Mouse (Mus musculus): ENCODE measurements at regions not wholly inside any gene's neighbourhood (a gene's known extent, or its start where the extent isn't known, plus 50 kb on each side); places are given as distances from the start of the nearest gene placed in this dataset.
"Not testable (repeated sequence)": the region's sequence is repeated elsewhere in the genome, so short reads cannot be mapped to it uniquely, and the experiment has no call there.

DNA sequence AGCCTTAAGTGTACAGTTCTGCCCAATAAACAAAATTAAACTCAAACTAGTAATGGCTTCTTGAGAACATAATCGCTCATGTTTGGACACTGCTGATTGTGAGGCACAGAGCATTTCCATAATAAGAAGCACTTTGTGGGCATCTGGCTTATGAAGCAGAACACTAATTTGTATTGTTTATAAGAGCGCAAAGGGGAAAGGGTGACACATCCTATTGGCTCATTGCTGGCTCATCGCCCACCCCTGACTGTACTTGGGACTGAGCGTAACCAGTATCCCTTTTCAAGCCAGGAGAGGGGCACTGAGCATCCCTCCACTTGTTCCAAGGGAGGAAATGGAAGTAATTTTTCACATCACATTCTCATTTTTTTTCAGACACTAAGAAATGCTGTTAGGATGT is 288.0 kb downstream of the Sfmbt2 start:
- Histone ChIP-seq H3K27me3 (ENCODE audit: control insufficient read depth, insufficient read depth, low read length) (no peaks in the 10 kb centered on the region), H3K9me3 (ENCODE audit: control insufficient read depth, low read length) (no peaks in the 10 kb centered on the region), H3K4me2 (ENCODE audit: low read length) (no peak overlapping the region), H3K36me3 (ENCODE audit: control insufficient read depth, insufficient read depth, low read length) (no peaks in the 10 kb centered on the region), H3K27ac (replicated peaks in 1 of 2; ENCODE audit: control insufficient read depth in 1 of 2, insufficient read depth in 1 of 2, low read depth in 2 of 2, low read length in 2 of 2) (no peak overlapping the region), H3K9ac (ENCODE audit: low read length) (no peak overlapping the region), H3K4me3 (ENCODE audit: control insufficient read depth in 1 of 2, insufficient read depth in 1 of 2, low read depth in 1 of 2, low read length in 2 of 2) (no peak overlapping the region), H3K4me1 (ENCODE audit: control insufficient read depth in 2 of 2, insufficient read depth in 2 of 2, low read length in 2 of 2) (no peaks in the 10 kb centered on the region)
- WGBS: 86% methylated on average over 4 of the region's 4 CpGs
- ATAC-seq (ENCODE audit: insufficient number of reproducible peaks, insufficient read depth, low FRiP score, low read depth): no peak

DNA sequence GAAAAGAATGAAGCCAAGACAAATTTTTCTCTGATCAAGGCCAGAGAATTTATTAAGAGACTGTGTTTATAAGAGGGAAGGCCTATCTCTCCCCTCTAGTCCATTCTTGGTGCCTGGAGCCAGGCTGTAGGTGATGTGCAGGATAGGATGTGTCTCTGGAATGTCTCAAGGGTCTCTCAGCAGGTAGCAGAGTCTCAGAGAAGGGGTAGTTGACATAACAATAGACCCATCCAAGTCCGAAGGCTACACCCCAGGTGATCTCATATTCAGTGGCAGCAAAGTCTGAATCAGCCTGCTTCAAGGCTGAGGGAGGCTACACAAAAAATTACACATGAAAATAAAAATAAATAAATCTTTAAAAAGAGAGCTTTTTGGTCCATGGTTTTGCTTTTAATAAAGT is 297.6 kb downstream of the Sfmbt2 start:
- ATAC-seq (ENCODE audit: insufficient number of reproducible peaks, insufficient read depth, low FRiP score, low read depth); H3K4me3 ChIP-seq (ENCODE audit: control insufficient read depth in 1 of 2, insufficient read depth in 1 of 2, low read depth in 1 of 2, low read length in 2 of 2); H3K9me3 ChIP-seq (ENCODE audit: control insufficient read depth, low read length); H3K36me3 ChIP-seq (ENCODE audit: control insufficient read depth, insufficient read depth, low read length); H3K27me3 ChIP-seq (ENCODE audit: control insufficient read depth, insufficient read depth, low read length); H3K9ac ChIP-seq (ENCODE audit: low read length); H3K4me1 ChIP-seq (ENCODE audit: control insufficient read depth in 2 of 2, insufficient read depth in 2 of 2, low read length in 2 of 2); H3K27ac ChIP-seq (replicated peaks in 1 of 2; ENCODE audit: control insufficient read depth in 1 of 2, insufficient read depth in 1 of 2, low read depth in 2 of 2, low read length in 2 of 2); H3K4me2 ChIP-seq (ENCODE audit: low read length): not testable (repeated sequence)
- 53% methylated on average over 1 of the region's 1 CpGs for WGBS

DNA sequence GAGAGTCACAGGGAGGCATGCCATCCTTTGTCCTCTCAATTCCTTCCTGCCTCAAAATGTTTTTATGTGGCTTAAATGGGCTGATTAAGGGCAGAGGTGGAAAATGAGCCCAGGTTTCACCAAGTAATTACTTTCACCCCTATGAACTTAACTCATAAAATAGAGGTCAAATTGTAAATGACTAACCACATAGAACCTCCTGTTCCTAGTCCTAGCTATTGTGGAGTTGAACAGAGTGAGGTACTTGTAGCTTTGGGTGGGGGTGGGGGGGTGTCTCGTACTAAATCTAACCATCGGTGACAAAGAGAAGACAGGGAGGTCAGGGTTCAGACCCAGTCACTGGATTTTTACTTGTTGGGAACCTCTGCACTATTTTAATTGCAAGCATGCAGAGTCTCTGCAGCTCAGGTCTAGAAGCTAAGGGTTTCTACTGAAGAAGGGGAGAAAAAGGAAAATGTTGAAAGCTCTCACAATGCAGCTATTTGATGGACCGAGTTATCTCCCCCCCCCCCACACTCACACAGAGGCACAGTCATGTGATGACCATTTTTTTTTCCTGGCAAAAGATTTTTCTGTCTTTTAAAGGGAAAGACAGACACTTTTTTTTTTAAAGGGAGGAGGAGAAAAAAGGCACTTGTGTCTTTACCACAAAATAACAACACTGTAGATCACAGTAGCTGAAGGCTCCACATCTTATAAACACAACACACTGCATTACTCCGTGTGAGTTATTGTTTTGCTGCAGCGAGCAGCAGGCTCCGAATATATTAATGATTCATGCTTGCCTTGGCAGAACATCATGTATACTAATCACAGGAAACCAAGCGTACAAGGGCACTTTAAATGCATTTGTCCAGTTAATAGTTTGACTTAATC is 300.4 kb downstream of the Sfmbt2 start:
- Histone ChIP-seq H3K4me2 (ENCODE audit: low read length) (no peak overlapping the region), H3K9me3 (ENCODE audit: control insufficient read depth, low read length) (no peaks in the 10 kb centered on the region), H3K4me1 (ENCODE audit: control insufficient read depth in 2 of 2, insufficient read depth in 2 of 2, low read length in 2 of 2) (peaks cover 2 to 5% of the 10 kb centered on the region in 2 experiments; a peak in 2 of 4 replicates), H3K27ac (replicated peaks in 1 of 2; ENCODE audit: control insufficient read depth in 1 of 2, insufficient read depth in 1 of 2, low read depth in 2 of 2, low read length in 2 of 2) (no peak overlapping the region), H3K27me3 (ENCODE audit: control insufficient read depth, insufficient read depth, low read length) (no peaks in the 10 kb centered on the region), H3K4me3 (ENCODE audit: control insufficient read depth in 1 of 2, insufficient read depth in 1 of 2, low read depth in 1 of 2, low read length in 2 of 2) (no peak overlapping the region), H3K9ac (ENCODE audit: low read length) (no peak overlapping the region), H3K36me3 (ENCODE audit: control insufficient read depth, insufficient read depth, low read length) (no peaks in the 10 kb centered on the region)
- WGBS: 66% methylated on average over 7 of the region's 7 CpGs
- ATAC-seq (ENCODE audit: insufficient number of reproducible peaks, insufficient read depth, low FRiP score, low read depth): no peak

DNA sequence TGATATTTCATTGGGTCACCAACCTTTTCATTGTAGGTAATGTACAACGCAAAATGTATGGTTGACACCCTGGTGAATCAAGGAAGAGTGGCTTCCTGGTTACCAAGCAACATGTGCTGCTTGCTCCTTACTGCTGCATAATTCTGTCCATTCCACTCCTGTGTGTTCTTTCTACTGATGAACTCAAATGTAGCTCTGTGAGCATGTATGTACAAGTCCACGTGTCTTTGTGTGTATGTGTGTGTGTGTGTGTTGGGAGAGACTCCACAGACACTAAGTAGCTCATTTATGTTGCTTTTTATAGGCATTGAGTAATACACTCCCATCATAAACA is 301.0 kb downstream of the Sfmbt2 start:
- ATAC-seq (ENCODE audit: insufficient number of reproducible peaks, insufficient read depth, low FRiP score, low read depth): no peak
- WGBS: 87% methylated on average over 2 of the region's 2 CpGs
- Histone ChIP-seq H3K9me3 (ENCODE audit: control insufficient read depth, low read length) (no peaks in the 10 kb centered on the region), H3K4me2 (ENCODE audit: low read length) (no peak overlapping the region), H3K4me1 (ENCODE audit: control insufficient read depth in 2 of 2, insufficient read depth in 2 of 2, low read length in 2 of 2) (peaks cover 2 to 5% of the 10 kb centered on the region in 2 experiments; a peak in 2 of 4 replicates), H3K4me3 (ENCODE audit: control insufficient read depth in 1 of 2, insufficient read depth in 1 of 2, low read depth in 1 of 2, low read length in 2 of 2) (no peak overlapping the region), H3K36me3 (ENCODE audit: control insufficient read depth, insufficient read depth, low read length) (no peaks in the 10 kb centered on the region), H3K27ac (replicated peaks in 1 of 2; ENCODE audit: control insufficient read depth in 1 of 2, insufficient read depth in 1 of 2, low read depth in 2 of 2, low read length in 2 of 2) (no peak overlapping the region), H3K27me3 (ENCODE audit: control insufficient read depth, insufficient read depth, low read length) (no peaks in the 10 kb centered on the region), H3K9ac (ENCODE audit: low read length) (no peak overlapping the region)

DNA sequence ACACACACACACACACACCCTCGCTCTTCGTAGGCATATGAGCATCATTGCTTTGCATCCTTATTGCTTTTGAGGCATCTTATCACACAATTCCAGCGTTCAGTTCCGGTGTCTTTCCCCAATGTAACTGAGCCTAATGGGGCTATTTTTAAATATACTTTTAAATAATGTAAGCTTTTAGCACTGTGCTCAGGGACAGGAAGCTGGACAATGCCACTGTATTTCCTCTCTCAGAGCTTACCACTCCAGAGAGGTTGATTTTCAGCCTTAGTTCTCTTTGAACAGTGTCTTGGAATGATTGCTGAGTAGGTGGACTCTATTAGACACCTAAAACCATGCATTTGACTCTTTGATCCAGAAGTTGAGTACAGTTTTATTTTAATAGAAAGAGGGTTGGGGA is 301.9 kb downstream of the Sfmbt2 start:
- 69% methylated on average over 4 of the region's 4 CpGs for WGBS

DNA sequence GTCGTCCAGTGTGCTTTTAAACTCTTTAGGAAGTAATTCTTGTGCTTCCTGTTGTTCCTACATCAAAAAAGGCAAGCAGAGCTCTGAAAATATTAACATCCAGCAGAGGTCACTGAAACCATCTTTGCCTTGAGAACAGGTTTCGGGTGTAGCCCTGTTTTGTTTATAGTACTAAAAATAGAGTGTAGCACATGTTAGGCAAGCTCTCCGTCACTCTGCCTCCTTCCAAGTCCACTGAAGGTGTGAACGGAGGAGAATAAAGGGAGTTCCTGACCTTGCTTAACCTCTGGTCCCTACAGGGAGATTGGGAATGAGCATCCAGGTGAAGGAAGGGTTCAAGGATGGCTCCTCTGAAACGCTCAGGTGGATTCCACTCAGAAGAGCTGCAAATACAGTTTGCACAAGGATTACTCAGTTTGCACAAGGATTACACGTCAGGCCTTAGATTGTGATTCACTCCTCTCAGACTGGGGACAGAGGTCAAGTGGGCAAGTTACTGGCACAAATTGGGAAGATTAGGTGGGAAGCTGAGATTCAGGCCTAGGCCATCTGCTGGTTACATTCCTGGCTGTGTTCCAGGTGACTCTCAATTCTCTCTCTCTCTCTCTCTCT is 304.5 kb downstream of the Sfmbt2 start:
- H3K4me3 ChIP-seq (ENCODE audit: control insufficient read depth in 1 of 2, insufficient read depth in 1 of 2, low read depth in 1 of 2, low read length in 2 of 2): no peak overlapping the region
- H3K27me3 ChIP-seq (ENCODE audit: control insufficient read depth, insufficient read depth, low read length): no peaks in the 10 kb centered on the region
- no peak overlapping the region for H3K4me2 ChIP-seq (ENCODE audit: low read length)
- H3K4me1 ChIP-seq (ENCODE audit: control insufficient read depth in 2 of 2, insufficient read depth in 2 of 2, low read length in 2 of 2): peaks cover 2 to 5% of the 10 kb centered on the region in 2 experiments; a peak in 2 of 4 replicates
- no peak overlapping the region for H3K27ac ChIP-seq (replicated peaks in 1 of 2; ENCODE audit: control insufficient read depth in 1 of 2, insufficient read depth in 1 of 2, low read depth in 2 of 2, low read length in 2 of 2)
- H3K9me3 ChIP-seq (ENCODE audit: control insufficient read depth, low read length): no peaks in the 10 kb centered on the region
- ATAC-seq (ENCODE audit: insufficient number of reproducible peaks, insufficient read depth, low FRiP score, low read depth): no peak
- 22% methylated on average over 6 of the region's 6 CpGs for WGBS
- no peak overlapping the region for H3K9ac ChIP-seq (ENCODE audit: low read length)
- no peaks in the 10 kb centered on the region for H3K36me3 ChIP-seq (ENCODE audit: control insufficient read depth, insufficient read depth, low read length)

More for the DNA sequence above, 301.9 kb downstream of the Sfmbt2 start:
- no peaks in the 10 kb centered on the region for H3K27me3 ChIP-seq (ENCODE audit: control insufficient read depth, insufficient read depth, low read length)
- H3K36me3 ChIP-seq (ENCODE audit: control insufficient read depth, insufficient read depth, low read length): no peaks in the 10 kb centered on the region
- H3K27ac ChIP-seq (replicated peaks in 1 of 2; ENCODE audit: control insufficient read depth in 1 of 2, insufficient read depth in 1 of 2, low read depth in 2 of 2, low read length in 2 of 2): no peak overlapping the region
- H3K4me1 ChIP-seq (ENCODE audit: control insufficient read depth in 2 of 2, insufficient read depth in 2 of 2, low read length in 2 of 2): peaks cover 2 to 5% of the 10 kb centered on the region in 2 experiments; a peak in 2 of 4 replicates
- no peaks in the 10 kb centered on the region for H3K9me3 ChIP-seq (ENCODE audit: control insufficient read depth, low read length)
- H3K4me3 ChIP-seq (ENCODE audit: control insufficient read depth in 1 of 2, insufficient read depth in 1 of 2, low read depth in 1 of 2, low read length in 2 of 2): no peak overlapping the region
- no peak overlapping the region for H3K9ac ChIP-seq (ENCODE audit: low read length)
- ATAC-seq (ENCODE audit: insufficient number of reproducible peaks, insufficient read depth, low FRiP score, low read depth): no peak
- H3K4me2 ChIP-seq (ENCODE audit: low read length): no peak overlapping the region

DNA sequence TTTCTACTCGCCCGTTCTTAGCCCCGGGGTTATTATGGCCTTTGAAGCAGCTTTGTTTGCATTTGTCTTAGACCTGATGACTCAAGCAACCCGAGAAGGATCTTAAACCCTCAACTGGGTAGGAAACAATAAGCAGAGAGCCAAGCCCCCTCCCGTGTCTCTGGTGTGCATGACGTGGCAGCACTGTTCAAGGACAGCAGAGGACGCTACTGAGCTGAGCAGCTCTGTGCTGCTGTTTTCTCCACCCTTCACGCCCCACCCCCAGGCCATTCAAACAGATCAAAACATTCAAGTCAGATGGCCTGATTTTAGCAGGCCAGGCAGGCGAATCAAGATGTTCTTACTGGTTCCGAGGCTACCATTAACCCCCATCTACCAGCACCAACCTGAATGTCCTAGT is 331.1 kb downstream of the Sfmbt2 start:
- no peaks in the 10 kb centered on the region for H3K36me3 ChIP-seq (ENCODE audit: control insufficient read depth, insufficient read depth, low read length)
- ATAC-seq (ENCODE audit: insufficient number of reproducible peaks, insufficient read depth, low FRiP score, low read depth): no peak
- H3K4me1 ChIP-seq (ENCODE audit: control insufficient read depth in 2 of 2, insufficient read depth in 2 of 2, low read length in 2 of 2): no peaks in the 10 kb centered on the region
- H3K27me3 ChIP-seq (ENCODE audit: control insufficient read depth, insufficient read depth, low read length): no peaks in the 10 kb centered on the region
- no peak overlapping the region for H3K27ac ChIP-seq (replicated peaks in 1 of 2; ENCODE audit: control insufficient read depth in 1 of 2, insufficient read depth in 1 of 2, low read depth in 2 of 2, low read length in 2 of 2)
- no peak overlapping the region for H3K9ac ChIP-seq (ENCODE audit: low read length)
- H3K9me3 ChIP-seq (ENCODE audit: control insufficient read depth, low read length): no peaks in the 10 kb centered on the region
- no peak overlapping the region for H3K4me3 ChIP-seq (ENCODE audit: control insufficient read depth in 1 of 2, insufficient read depth in 1 of 2, low read depth in 1 of 2, low read length in 2 of 2)
- 55% methylated on average over 10 of the region's 10 CpGs for WGBS
- H3K4me2 ChIP-seq (ENCODE audit: low read length): no peak overlapping the region
